Mouse (Mus musculus) heart, postnatal 0 days (tissue): ENCODE measurements around the gene Cnnm3. TPM values are rescaled to one million over a fixed set of nuclear protein-coding genes. Genes with fewer than 3 reads are reported as not detected.

ENCODE experiments used
- ATAC-seq: fragments of 200-750 bp; cut with Nextera tagmentation; 2 replicates; pipeline ENCODE4 v1.8.0; 2017; ENCODE audit warnings: low read depth, moderate number of reproducible peaks, moderate library complexity; ENCODE audit not compliant: insufficient read depth
- DNase-seq: peaks from one replicate; pipeline ENCODE4 v3.0.0-alpha.2; 2016; ENCODE audit warnings: low spot score
- H3K27ac ChIP-seq: fragments of 300-500 bp; sonication (generic); 2 replicates; pipeline ENCODE4 v1.5.1; 2014; ENCODE audit warnings: low read depth, mild to moderate bottlenecking
- H3K27me3 ChIP-seq: fragments of 300-500 bp; sonication (generic); 2 replicates; pipeline ENCODE4 v1.6.1; 2014; ENCODE audit warnings: low read length, mixed read lengths; ENCODE audit not compliant: control insufficient read depth, insufficient read depth
- H3K36me3 ChIP-seq: fragments of 300-500 bp; sonication (generic); replicated peaks from 2 replicates; pipeline ENCODE4 v1.6.1; 2014; ENCODE audit warnings: low read length, mixed read lengths; ENCODE audit not compliant: control insufficient read depth, insufficient read depth
- H3K4me1 ChIP-seq: fragments of 300-500 bp; sonication (generic); 2 replicates; pipeline ENCODE4 v1.6.1; 2014; ENCODE audit warnings: antibody characterized with exemption; ENCODE audit not compliant: control insufficient read depth, insufficient read depth
- H3K4me2 ChIP-seq: fragments of 300-500 bp; sonication (generic); 2 replicates; pipeline ENCODE4 v1.6.1; 2014; ENCODE audit warnings: low read depth, mild to moderate bottlenecking, low read length, moderate library complexity
- H3K4me3 ChIP-seq: fragments of 300-500 bp; sonication (generic); 2 replicates; pipeline ENCODE4 v1.5.1; 2014; ENCODE audit warnings: low read depth, low read length
- H3K9ac ChIP-seq: fragments of 300-500 bp; sonication (generic); replicated peaks from 2 replicates; pipeline ENCODE4 v1.6.1; 2014; ENCODE audit warnings: low read depth, low read length, mixed read lengths
- H3K9me3 ChIP-seq: fragments of 300-500 bp; sonication (generic); replicated peaks from 2 replicates; pipeline ENCODE4 v1.6.1; 2016; ENCODE audit warnings: low read length; ENCODE audit not compliant: control insufficient read depth
- CTCF ChIP-seq: IDR thresholded peaks from 2 replicates; pipeline ENCODE4 v1.5.1; 2016; ENCODE audit warnings: antibody characterized with exemption, control low read depth, low read depth
- EP300 ChIP-seq: IDR thresholded peaks from 2 replicates; pipeline ENCODE4 v1.6.1; 2016; ENCODE audit warnings: antibody characterized with exemption, low read depth
- WGBS: fragments of 180-500 bp; shearing (Covaris S2); extraction: QIAGEN DNeasy Blood & Tissue Kit; methylation state at CpG from one replicate; pipeline ENCODE4 v1.1.7; 2014; 5-methylcytosine and 5-hydroxymethylcytosine counted together
- microRNA-seq: library from miRNA; unstranded; fragments of <30 nt; microRNA quantifications from one replicate; pipeline ENCODE4, GENCODE M21; 2016
- polyA plus RNA-seq: library from polyadenylated mRNA; unstranded; fragments of >200 nt; fragmentation: Nextera tagmentation; extraction: Ambion mirVana; gene quantifications from 2 replicates; pipeline ENCODE4 v1.2.1, GENCODE M21; 2015
- total RNA-seq: library from RNA; depleted of rRNA; stranded (reverse); fragments of >200 nt; gene quantifications from 2 replicates; pipeline ENCODE4 v1.2.3, GENCODE M21; 2014; ENCODE audit warnings: low replicate concordance; rRNA removed

The Cnnm3 gene
- total and polyA plus RNA-seq, 2 experiments from 2014 or later, result 2.0 to 21.4 TPM

GRCm38 (mm10) chr1:36574196-36574955 is 62.7 kb downstream of the Cnnm3 start:
- no peak overlapping the region for H3K27ac ChIP-seq
- 87% methylated on average over 5 of the region's 5 CpGs for WGBS
- ATAC-seq, result no peak
- no peak overlapping the region for H3K4me2 ChIP-seq
- H3K9ac ChIP-seq, result no peak overlapping the region
- no peak overlapping the region for H3K4me3 ChIP-seq
- peaks cover 33% of the 10 kb centered on the region for H3K4me1 ChIP-seq
- TF ChIP-seq EP300, result no peak
- no peak for TF ChIP-seq CTCF
- no peaks in the 10 kb centered on the region for H3K27me3 ChIP-seq
- DNase-seq, result no peak
- H3K36me3 ChIP-seq, result no peaks in the 10 kb centered on the region
- H3K9me3 ChIP-seq, result no peaks in the 10 kb centered on the region

DNA sequence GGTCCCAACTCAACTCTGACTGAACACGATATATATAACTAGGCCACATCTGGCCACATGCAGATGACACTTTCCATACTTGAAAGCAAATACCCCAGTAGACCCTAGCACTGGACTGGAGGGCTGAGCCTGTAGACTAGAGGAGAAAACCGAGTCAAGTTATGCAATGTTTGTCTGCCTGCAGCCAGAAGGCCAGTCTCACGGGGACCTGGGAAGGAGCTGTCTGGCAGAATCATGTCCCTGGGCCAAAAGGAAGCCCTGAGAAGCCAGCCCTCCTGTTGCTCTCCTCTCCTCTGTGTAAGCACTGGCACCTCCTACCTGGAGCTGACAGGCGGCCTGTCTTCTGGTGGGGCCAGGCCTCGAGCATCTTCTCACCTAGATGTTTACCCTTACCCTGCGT is 63.7 kb downstream of the Cnnm3 start:
- Histone ChIP-seq H3K9ac (no peak overlapping the region), H3K4me1 (peaks cover 36% of the 10 kb centered on the region), H3K36me3 (no peaks in the 10 kb centered on the region), H3K9me3 (no peaks in the 10 kb centered on the region), H3K4me2 (no peak overlapping the region), H3K4me3 (no peak overlapping the region), H3K27ac (no peak overlapping the region), H3K27me3 (no peaks in the 10 kb centered on the region)
- 67% methylated on average over 6 of the region's 6 CpGs for WGBS
- no peak for DNase-seq
- no peak for ATAC-seq
- no peak for TF ChIP-seq CTCF
- no peak for TF ChIP-seq EP300

GRCm38 (mm10) chr1:36576991-36577675 is 65.5 kb downstream of the Cnnm3 start:
- Histone ChIP-seq H3K9ac (no peak overlapping the region), H3K9me3 (no peaks in the 10 kb centered on the region), H3K36me3 (no peaks in the 10 kb centered on the region), H3K27me3 (no peaks in the 10 kb centered on the region), H3K27ac (no peak overlapping the region), H3K4me2 (no peak overlapping the region), H3K4me1 (peaks cover 38% of the 10 kb centered on the region), H3K4me3 (no peak overlapping the region)
- ATAC-seq (no peak), DNase-seq (no peak)
- WGBS, result 77% methylated on average over 6 of the region's 6 CpGs
- no peak for TF ChIP-seq CTCF
- no peak for TF ChIP-seq EP300

Small RNAs within 50 kb of the gene (microRNA-seq; reads per million reads assigned to microRNA genes)
- not detected for gene Gm47280

Other genes with a start within 250 kb of the Cnnm3 start
- gene Neurl3, start 237.2 kb upstream of the Cnnm3 start, total RNA-seq, result 5.7 and 12.9 TPM in 2 replicates
- 3.6 and 4.3 TPM in 2 replicates for gene Neurl3, start 237.2 kb upstream of the Cnnm3 start, polyA plus RNA-seq
- gene Arid5a, start 204.1 kb upstream of the Cnnm3 start, total RNA-seq, result 13.7 and 31.1 TPM in 2 replicates
- 6.6 and 8.5 TPM in 2 replicates for gene Arid5a, start 204.1 kb upstream of the Cnnm3 start, polyA plus RNA-seq
- 46.3 and 57.4 TPM in 2 replicates for gene Kansl3, start 142.7 kb upstream of the Cnnm3 start, total RNA-seq
- gene Kansl3, start 142.7 kb upstream of the Cnnm3 start, polyA plus RNA-seq, result 26.5 and 29.7 TPM in 2 replicates
- not detected in 2 replicates for gene Fer1l5, start 139.6 kb upstream of the Cnnm3 start, total RNA-seq
- 0.14 and 0.20 TPM in 2 replicates for gene Fer1l5, start 139.6 kb upstream of the Cnnm3 start, polyA plus RNA-seq
- gene Lman2l, start 66.6 kb upstream of the Cnnm3 start, total RNA-seq, result 6.4 and 8.2 TPM in 2 replicates
- 22.3 and 25.4 TPM in 2 replicates for gene Lman2l, start 66.6 kb upstream of the Cnnm3 start, polyA plus RNA-seq
- gene Cnnm4, start 40.2 kb upstream of the Cnnm3 start, total RNA-seq, result 5.2 and 7.4 TPM in 2 replicates
- 3.6 and 4.2 TPM in 2 replicates for gene Cnnm4, start 40.2 kb upstream of the Cnnm3 start, polyA plus RNA-seq
- 62.2 and 93.8 TPM in 2 replicates for gene Ankrd23, start 25.0 kb downstream of the Cnnm3 start, total RNA-seq
- 26.7 and 34.2 TPM in 2 replicates for gene Ankrd23, start 25.0 kb downstream of the Cnnm3 start, polyA plus RNA-seq
- gene Gm42417, start 27.6 kb downstream of the Cnnm3 start, total RNA-seq, result not detected in 2 replicates
- gene Gm42417, start 27.6 kb downstream of the Cnnm3 start, polyA plus RNA-seq, result 1.2 TPM in 1 of 2 replicates, not detected in the other
- gene Ankrd39, start 35.6 kb downstream of the Cnnm3 start, total RNA-seq, result 32.7 and 34.9 TPM in 2 replicates
- gene Ankrd39, start 35.6 kb downstream of the Cnnm3 start, polyA plus RNA-seq, result 26.6 and 29.0 TPM in 2 replicates
- gene Sema4c, start 46.5 kb downstream of the Cnnm3 start, total RNA-seq, result 11.9 and 13.2 TPM in 2 replicates
- 5.7 and 6.1 TPM in 2 replicates for gene Sema4c, start 46.5 kb downstream of the Cnnm3 start, polyA plus RNA-seq
- not detected in 2 replicates for gene Fam178b, start 171.3 kb downstream of the Cnnm3 start, total RNA-seq
- gene Fam178b, start 171.3 kb downstream of the Cnnm3 start, polyA plus RNA-seq, result 0.81 and 1.5 TPM in 2 replicates
- gene Cox5b, start 179.6 kb downstream of the Cnnm3 start, total RNA-seq, result 1,006 and 1,233 TPM in 2 replicates
- gene Cox5b, start 179.6 kb downstream of the Cnnm3 start, polyA plus RNA-seq, result 2,595 and 2,702 TPM in 2 replicates
- gene 4933424G06Rik, start 198.3 kb downstream of the Cnnm3 start, total RNA-seq, result not detected in 2 replicates
- not detected in 2 replicates for gene 4933424G06Rik, start 198.3 kb downstream of the Cnnm3 start, polyA plus RNA-seq
- gene Actr1b, start 202.6 kb downstream of the Cnnm3 start, total RNA-seq, result 80.5 and 96.8 TPM in 2 replicates
- gene Actr1b, start 202.6 kb downstream of the Cnnm3 start, polyA plus RNA-seq, result 67.1 and 67.5 TPM in 2 replicates
- 0.12 TPM in 1 of 2 replicates, not detected in the other for gene Zap70, start 249.9 kb downstream of the Cnnm3 start, total RNA-seq
- gene Zap70, start 249.9 kb downstream of the Cnnm3 start, polyA plus RNA-seq, result 0.08 and 0.12 TPM in 2 replicates